Comparison of ENCODE assay signal across 22 mouse cellular contexts in genomic region chr8:58228725-58229124, GRCm38 (mm10).
DNase-seq lines count a peak whose midpoint lies in the region; ATAC-seq and TF ChIP-seq lines count a peak whose summit lies in the region.
"Had no signal": no experiment of that assay in that cellular context is flagged by ENCODE, and none has a peak within 500 bp of the region (broad histone marks: within the 10 kb centered on the region; RNA-seq: fewer than 3 reads in every experiment).

No protein-coding gene starts in this region.

- no peak overlapping the region for H3K27ac ChIP-seq in midbrain, embryonic 11.5 days (ENCODE audit: low read depth, low read length)
- H3K27ac ChIP-seq in midbrain, embryonic 15.5 days: no peak overlapping the region
- H3K27ac ChIP-seq in heart, postnatal 0 days (ENCODE audit: low read depth): no peak overlapping the region
- H3K27ac ChIP-seq: embryonic facial prominence, embryonic 13.5 days; forebrain, embryonic 12.5 days; intestine, embryonic 15.5 days; left cerebral cortex, adult 2 months; liver, embryonic 13.5 days; midbrain, embryonic 13.5 days had no signal

- H3K4me3 ChIP-seq in midbrain, embryonic 11.5 days (ENCODE audit: low read depth, low read length): no peak overlapping the region
- no peak overlapping the region for H3K4me3 ChIP-seq in midbrain, embryonic 15.5 days
- no peak overlapping the region for H3K4me3 ChIP-seq in heart, postnatal 0 days (ENCODE audit: low read depth, low read length)
- H3K4me3 ChIP-seq: embryonic facial prominence, embryonic 13.5 days; erythroblast, embryonic 14.5 days; forebrain, embryonic 12.5 days; intestine, embryonic 15.5 days; left cerebral cortex, adult 2 months; liver, embryonic 13.5 days; midbrain, embryonic 13.5 days had no signal

- no peak overlapping the region for H3K9ac ChIP-seq in midbrain, embryonic 11.5 days (ENCODE audit: low read length)
- no peak overlapping the region for H3K9ac ChIP-seq in midbrain, embryonic 15.5 days
- H3K9ac ChIP-seq in heart, postnatal 0 days (replicated peaks; ENCODE audit: low read depth, low read length): no peak overlapping the region
- H3K9ac ChIP-seq: embryonic facial prominence, embryonic 13.5 days; forebrain, embryonic 12.5 days; intestine, embryonic 15.5 days; liver, embryonic 13.5 days; midbrain, embryonic 13.5 days had no signal

- no peak for TF ChIP-seq CTCF in heart, postnatal 0 days (IDR thresholded peaks at IDR 0.05; ENCODE audit: low read depth)

- no peaks in the 10 kb centered on the region for H3K9me3 ChIP-seq in midbrain, embryonic 11.5 days (ENCODE audit: control insufficient read depth, low read length)
- H3K9me3 ChIP-seq in midbrain, embryonic 15.5 days: no peaks in the 10 kb centered on the region
- H3K9me3 ChIP-seq in heart, postnatal 0 days (replicated peaks; ENCODE audit: control insufficient read depth, low read length): no peaks in the 10 kb centered on the region
- H3K9me3 ChIP-seq: embryonic facial prominence, embryonic 13.5 days; forebrain, embryonic 12.5 days; intestine, embryonic 15.5 days; liver, embryonic 13.5 days; midbrain, embryonic 13.5 days had no signal

- H3K27me3 ChIP-seq in midbrain, embryonic 11.5 days (ENCODE audit: control insufficient read depth, insufficient read depth, low read length): no peaks in the 10 kb centered on the region
- H3K27me3 ChIP-seq in midbrain, embryonic 15.5 days (replicated peaks): no peaks in the 10 kb centered on the region
- H3K27me3 ChIP-seq in heart, postnatal 0 days (ENCODE audit: control insufficient read depth, insufficient read depth, low read length): no peaks in the 10 kb centered on the region
- H3K27me3 ChIP-seq: embryonic facial prominence, embryonic 13.5 days; forebrain, embryonic 12.5 days; intestine, embryonic 15.5 days; liver, embryonic 13.5 days; midbrain, embryonic 13.5 days had no signal

- TF ChIP-seq EP300 in heart, postnatal 0 days (IDR thresholded peaks at IDR 0.05; ENCODE audit: low read depth): no peak

- 91% methylated on average over 1 of the region's 1 CpGs for WGBS in midbrain, embryonic 11.5 days
- WGBS in midbrain, embryonic 15.5 days: 93% methylated on average over 1 of the region's 1 CpGs
- 28% methylated on average over 1 of the region's 1 CpGs for whole genome bisulfite sequencing in heart, postnatal 0 days

- peak; percentile 75 for ATAC-seq in cerebellum, adult (ENCODE audit: insufficient number of reproducible peaks, low FRiP score, low TSS enrichment)
- ATAC-seq in midbrain, embryonic 11.5 days (ENCODE audit: low FRiP score): 0 out of 2 replicates have a peak, but pooled peaks have one; percentile 19
- no peak for ATAC-seq in midbrain, embryonic 15.5 days (replicated peaks)
- ATAC-seq in heart, postnatal 0 days (ENCODE audit: insufficient read depth, low read depth): peak; percentile 33; the same call in 1 of the 2 replicates
- ATAC-seq: hindbrain, embryonic 16.5 days; intestine, embryonic 15.5 days; midbrain, embryonic 13.5 days had no signal

- H3K4me1 ChIP-seq in midbrain, embryonic 11.5 days (ENCODE audit: control insufficient read depth, insufficient read depth, low read length): no peaks in the 10 kb centered on the region
- no peaks in the 10 kb centered on the region for H3K4me1 ChIP-seq in midbrain, embryonic 15.5 days
- H3K4me1 ChIP-seq in heart, postnatal 0 days (ENCODE audit: control insufficient read depth, insufficient read depth): no peaks in the 10 kb centered on the region
- H3K4me1 ChIP-seq: embryonic facial prominence, embryonic 13.5 days; forebrain, embryonic 12.5 days; intestine, embryonic 15.5 days; liver, embryonic 13.5 days; midbrain, embryonic 13.5 days had no signal

- H3K4me2 ChIP-seq in midbrain, embryonic 11.5 days: no peak overlapping the region
- H3K4me2 ChIP-seq in midbrain, embryonic 15.5 days: no peak overlapping the region
- H3K4me2 ChIP-seq in heart, postnatal 0 days (ENCODE audit: low read depth, low read length): no peak overlapping the region
- H3K4me2 ChIP-seq: embryonic facial prominence, embryonic 13.5 days; forebrain, embryonic 12.5 days; intestine, embryonic 15.5 days; liver, embryonic 13.5 days; midbrain, embryonic 13.5 days had no signal

- no peak for DNase-seq in cerebellum, postnatal 4 days (ENCODE audit: low spot score in 2 of 2)
- no peak for DNase-seq in midbrain, embryonic 11.5 days (ENCODE audit: low spot score, missing footprints)
- DNase-seq in heart, postnatal 0 days (ENCODE audit: low spot score): peak; percentile 19
- DNase-seq in lung, postnatal 10 days: no peak
- no peak for DNase-seq in Muller cell, postnatal 12 days (ENCODE audit: inconsistent ontology term)
- DNase-seq: adrenal gland, postnatal 10 days; embryo, embryonic 11 days; kidney, adult 8-10 months; kidney, postnatal 10 days; liver, embryonic 13.5 days; lung, adult 2 months; right cerebral cortex, postnatal 14 days; thymus, postnatal 25 days had no signal

- H3K36me3 ChIP-seq in midbrain, embryonic 11.5 days (ENCODE audit: control insufficient read depth, insufficient read depth, low read length): no peaks in the 10 kb centered on the region
- H3K36me3 ChIP-seq in midbrain, embryonic 15.5 days (replicated peaks): no peaks in the 10 kb centered on the region
- H3K36me3 ChIP-seq in heart, postnatal 0 days (replicated peaks; ENCODE audit: control insufficient read depth, insufficient read depth, low read length): no peaks in the 10 kb centered on the region
- H3K36me3 ChIP-seq: embryonic facial prominence, embryonic 13.5 days; forebrain, embryonic 12.5 days; intestine, embryonic 15.5 days; liver, embryonic 13.5 days; midbrain, embryonic 13.5 days had no signal
